Mouse (Mus musculus) testis, postnatal 14 days (tissue): Measurements from ENCODE around the gene Dpysl5.
A peak's percentile ranks its signal among the peaks of the same experiment; 100 is the strongest.

Experiments used
- DNase-seq: peaks from one replicate; pipeline ENCODE4 v3.0.0; 2021; ENCODE audit warnings: low spot score

Dpysl5 gene

GRCm38 (mm10) chr5:30765596-30766370 lies 54.4 kb downstream of the Dpysl5 start:
- no peak for DNase-seq

- no peak for DNase-seq
Observed at GRCm38 (mm10) chr5:30768082-30768481, 56.7 kb downstream of the Dpysl5 start.

- peak; percentile 65 for DNase-seq
Observed at GRCm38 (mm10) chr5:30768598-30768997, 57.2 kb downstream of the Dpysl5 start.

- DNase-seq: no peak
Observed at GRCm38 (mm10) chr5:30769075-30769474, 57.7 kb downstream of the Dpysl5 start.

- peak; percentile 80 for DNase-seq
Observed at GRCm38 (mm10) chr5:30774601-30775371, 63.4 kb downstream of the Dpysl5 start.

GRCm38 (mm10) chr5:30780699-30781098 lies 69.3 kb downstream of the Dpysl5 start:
- DNase-seq: no peak

GRCm38 (mm10) chr5:30781147-30781546 lies 69.8 kb downstream of the Dpysl5 start:
- DNase-seq: peak; percentile 62

GRCm38 (mm10) chr5:30787381-30787780 lies 76.0 kb downstream of the Dpysl5 start:
- DNase-seq: no peak

- DNase-seq: no peak
Observed at GRCm38 (mm10) chr5:30790047-30790446, 78.7 kb downstream of the Dpysl5 start.

GRCm38 (mm10) chr5:30796125-30796524 lies 84.8 kb downstream of the Dpysl5 start:
- peak; percentile 50 for DNase-seq

- no peak for DNase-seq
Observed at GRCm38 (mm10) chr5:30797482-30797881, 86.1 kb downstream of the Dpysl5 start.

GRCm38 (mm10) chr5:30797982-30798381 lies 86.6 kb downstream of the Dpysl5 start:
- no peak for DNase-seq

GRCm38 (mm10) chr5:30798965-30799364 lies 87.6 kb downstream of the Dpysl5 start:
- DNase-seq: no peak

GRCm38 (mm10) chr5:30802724-30803467 lies 91.5 kb downstream of the Dpysl5 start:
- DNase-seq: no peak

- DNase-seq: peak; percentile 73
Observed at GRCm38 (mm10) chr5:30806106-30806505, 94.7 kb downstream of the Dpysl5 start.

GRCm38 (mm10) chr5:30814424-30815119 lies 103.2 kb downstream of the Dpysl5 start, which contains the start of gene Mapre3:
Mapre3 (plus strand) TSS chr5:30814641.
- peak; percentile 93 for DNase-seq

- peak; percentile 27 for DNase-seq
Observed at GRCm38 (mm10) chr5:30815120-30815465, 103.7 kb downstream of the Dpysl5 start.

GRCm38 (mm10) chr5:30816261-30816791 lies 105.0 kb downstream of the Dpysl5 start:
- no peak for DNase-seq

- no peak for DNase-seq
Observed at GRCm38 (mm10) chr5:30818758-30819309, 107.5 kb downstream of the Dpysl5 start.

- no peak for DNase-seq
Observed at GRCm38 (mm10) chr5:30822689-30823088, 111.3 kb downstream of the Dpysl5 start.

GRCm38 (mm10) chr5:30823091-30823490 lies 111.7 kb downstream of the Dpysl5 start:
- no peak for DNase-seq
